Comparison of ENCODE assay signal across 7 mouse cellular contexts in genomic region chr17:68450921-68451320, GRCm38 (mm10).
"Had no signal": no experiment of that assay in that cellular context is flagged by ENCODE, and none has a peak within 500 bp of the region (broad histone marks: within the 10 kb centered on the region; RNA-seq: fewer than 3 reads in every experiment).

No protein-coding gene starts in this region.

- DNase-seq: liver, postnatal 0 days; lung, adult 2 months; lung, postnatal 10 days; right cerebral cortex, postnatal 14 days; thymus, adult 2 months; thymus, postnatal 25 days; thymus, postnatal 4 days had no signal
